Mouse (Mus musculus) neural tube, embryonic 14.5 days (tissue): ENCODE data around the gene Dqx1. TPM values are rescaled to one million over a fixed set of nuclear protein-coding genes. Genes with fewer than 3 reads are reported as not detected.

Experiments
- ATAC-seq: fragments of 200-750 bp; cut with Nextera tagmentation; 2 replicates; pipeline ENCODE4 v1.8.0; 2017; ENCODE audit warnings: low read depth, mild to moderate bottlenecking, moderate TSS enrichment, moderate library complexity
- H3K27ac ChIP-seq: fragments of 300-500 bp; sonication (generic); 2 replicates; pipeline ENCODE4 v1.5.1; 2014; ENCODE audit warnings: low read depth, mild to moderate bottlenecking, control low read depth, low read length, moderate library complexity, mixed read lengths
- H3K27me3 ChIP-seq: fragments of 300-500 bp; sonication (generic); 2 replicates; pipeline ENCODE4 v1.6.1; 2014; ENCODE audit warnings: low read length; ENCODE audit not compliant: control insufficient read depth, insufficient read depth
- H3K36me3 ChIP-seq: fragments of 300-500 bp; sonication (generic); 2 replicates; pipeline ENCODE4 v1.6.1; 2014; ENCODE audit warnings: low read length, mixed read lengths; ENCODE audit not compliant: control insufficient read depth, insufficient read depth
- H3K4me1 ChIP-seq: fragments of 300-500 bp; sonication (generic); 2 replicates; pipeline ENCODE4 v1.6.1; 2014; ENCODE audit warnings: low read length; ENCODE audit not compliant: control insufficient read depth, insufficient read depth
- H3K4me2 ChIP-seq: fragments of 300-500 bp; sonication (generic); 2 replicates; pipeline ENCODE4 v1.6.1; 2014; ENCODE audit warnings: mild to moderate bottlenecking, low read depth, low read length, control low read depth
- H3K4me3 ChIP-seq: fragments of 300-500 bp; sonication (generic); 2 replicates; pipeline ENCODE4 v1.5.1; 2014; ENCODE audit warnings: low read depth, low read length, control low read depth, mixed read lengths
- H3K9ac ChIP-seq: fragments of 300-500 bp; sonication (generic); replicated peaks from 2 replicates; pipeline ENCODE4 v1.6.1; 2014; ENCODE audit warnings: low read depth, mild to moderate bottlenecking, control low read depth, low read length, mixed read lengths
- H3K9me3 ChIP-seq: fragments of 300-500 bp; sonication (generic); 2 replicates; pipeline ENCODE4 v1.6.1; 2016; ENCODE audit warnings: low read length; ENCODE audit not compliant: control insufficient read depth
- WGBS: fragments of 180-500 bp; shearing (Covaris S2); extraction: QIAGEN DNeasy Blood & Tissue Kit; methylation state at CpG from one replicate; pipeline ENCODE4 v1.1.7; 2014; 5-methylcytosine and 5-hydroxymethylcytosine counted together
- polyA plus RNA-seq: library from polyadenylated mRNA; unstranded; fragments of >200 nt; fragmentation: Nextera tagmentation; extraction: Ambion mirVana; gene quantifications from 2 replicates; pipeline ENCODE4 v1.2.1, GENCODE M21; 2014

Dqx1 gene
- polyA plus RNA-seq = 0.24 and 0.54 TPM in 2 replicates

- Histone ChIP-seq H3K27ac (no peak within 1 kb of the TSS), H3K9me3 (no peaks in the 10 kb centered on the region), H3K4me2 (no peak within 1 kb of the TSS), H3K27me3 (0 out of 2 replicates have a peak, but pooled peaks cover 5% of the 10 kb centered on the region), H3K36me3 (peaks cover 12% of the 10 kb centered on the region), H3K4me3 (no peak within 1 kb of the TSS), H3K4me1 (peaks cover 20% of the 10 kb centered on the region), H3K9ac (no peak within 1 kb of the TSS)
- ATAC-seq = no peak
- 60% methylated on average over 3 of the region's 3 CpGs for WGBS
These were observed at the start of gene Dqx1 for GRCm38 (mm10) chr6:83057790-83058189. Gene Dqx1 (plus strand): TSS chr6:83057844.

DNA sequence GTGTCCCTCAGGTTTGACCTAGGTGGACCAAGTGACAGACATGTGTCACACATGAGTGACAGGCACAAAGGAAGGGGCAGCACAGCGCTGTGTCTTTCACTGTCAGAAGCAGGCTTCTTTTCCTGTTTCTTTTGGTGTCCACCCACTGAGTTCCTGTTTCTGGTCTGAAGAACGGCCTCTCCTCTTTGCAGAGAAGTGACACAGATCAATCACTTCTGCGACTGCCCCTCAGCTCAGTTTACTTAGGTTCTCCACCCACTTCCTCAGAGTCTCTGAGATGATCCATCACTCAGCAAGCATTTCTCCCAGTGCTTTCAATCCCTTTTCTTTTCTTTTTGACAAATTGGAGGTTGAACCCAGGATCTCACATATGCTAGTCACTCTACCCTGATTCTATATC, 49.0 kb upstream of the Dqx1 start:
- no peaks in the 10 kb centered on the region for H3K4me1 ChIP-seq
- no peak for ATAC-seq
- no peaks in the 10 kb centered on the region for H3K27me3 ChIP-seq
- no peaks in the 10 kb centered on the region for H3K9me3 ChIP-seq
- H3K9ac ChIP-seq = no peak overlapping the region
- no peak overlapping the region for H3K27ac ChIP-seq
- WGBS = 49% methylated on average over 3 of the region's 3 CpGs
- no peaks in the 10 kb centered on the region for H3K36me3 ChIP-seq
- H3K4me3 ChIP-seq = no peak overlapping the region
- no peak overlapping the region for H3K4me2 ChIP-seq

- ATAC-seq = no peak
- WGBS = 80% methylated on average over 7 of the region's 7 CpGs
- Histone ChIP-seq H3K27me3 (no peaks in the 10 kb centered on the region), H3K36me3 (no peaks in the 10 kb centered on the region), H3K4me2 (no peak overlapping the region), H3K9ac (no peak overlapping the region), H3K4me1 (no peaks in the 10 kb centered on the region), H3K27ac (no peak overlapping the region), H3K9me3 (no peaks in the 10 kb centered on the region), H3K4me3 (no peak overlapping the region)
These were observed 47.6 kb upstream of the Dqx1 start for GRCm38 (mm10) chr6:83010010-83010409.

DNA sequence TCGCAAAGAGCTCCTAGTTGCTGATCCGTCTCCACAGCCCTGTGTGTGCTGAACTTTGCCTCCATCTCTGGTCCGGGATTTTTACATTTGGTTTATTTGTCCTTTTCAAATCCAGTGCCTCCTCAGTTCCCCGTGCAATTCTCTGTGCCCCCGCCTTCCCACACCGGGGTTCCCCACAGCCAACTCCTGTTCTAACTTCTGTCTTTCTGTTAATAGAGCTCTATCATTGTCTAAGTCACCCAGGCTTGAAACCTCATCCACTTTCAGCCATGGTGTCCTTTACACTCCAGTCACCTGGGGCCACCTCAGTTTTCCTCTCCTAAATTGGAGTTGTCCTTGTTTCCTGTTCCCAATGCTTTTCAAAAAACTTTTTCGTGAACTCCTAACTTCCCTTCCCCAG, 46.4 kb upstream of the Dqx1 start:
- Histone ChIP-seq H3K4me1 (no peaks in the 10 kb centered on the region), H3K9ac (no peak overlapping the region), H3K4me2 (no peak overlapping the region), H3K4me3 (no peak overlapping the region), H3K9me3 (no peaks in the 10 kb centered on the region), H3K27ac (no peak overlapping the region), H3K27me3 (no peaks in the 10 kb centered on the region), H3K36me3 (no peaks in the 10 kb centered on the region)
- 85% methylated on average over 7 of the region's 7 CpGs for WGBS
- no peak for ATAC-seq

DNA sequence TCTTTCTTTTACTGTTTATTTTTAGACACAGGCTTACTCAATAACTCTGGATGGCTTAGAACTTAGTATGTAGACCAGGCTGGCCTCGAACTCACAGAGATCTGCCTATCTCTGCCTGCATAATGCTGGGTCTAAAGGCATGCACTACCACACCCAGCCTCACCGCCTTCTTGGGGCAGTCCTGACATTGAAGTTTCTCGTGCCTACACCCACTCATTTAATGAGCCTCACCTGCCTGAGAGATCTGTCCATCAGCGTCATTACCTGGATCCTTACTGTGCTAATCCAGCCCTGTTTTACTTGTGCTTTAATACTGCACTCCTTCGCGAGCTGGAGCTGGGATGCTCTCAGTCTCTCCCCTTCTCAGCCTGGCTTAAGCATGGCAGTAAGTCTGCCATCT, 45.9 kb upstream of the Dqx1 start:
- Histone ChIP-seq H3K27me3 (no peaks in the 10 kb centered on the region), H3K4me2 (no peak overlapping the region), H3K36me3 (no peaks in the 10 kb centered on the region), H3K4me3 (no peak overlapping the region), H3K27ac (no peak overlapping the region), H3K9me3 (no peaks in the 10 kb centered on the region), H3K9ac (no peak overlapping the region), H3K4me1 (no peaks in the 10 kb centered on the region)
- ATAC-seq = no peak
- 78% methylated on average over 6 of the region's 6 CpGs for WGBS

DNA sequence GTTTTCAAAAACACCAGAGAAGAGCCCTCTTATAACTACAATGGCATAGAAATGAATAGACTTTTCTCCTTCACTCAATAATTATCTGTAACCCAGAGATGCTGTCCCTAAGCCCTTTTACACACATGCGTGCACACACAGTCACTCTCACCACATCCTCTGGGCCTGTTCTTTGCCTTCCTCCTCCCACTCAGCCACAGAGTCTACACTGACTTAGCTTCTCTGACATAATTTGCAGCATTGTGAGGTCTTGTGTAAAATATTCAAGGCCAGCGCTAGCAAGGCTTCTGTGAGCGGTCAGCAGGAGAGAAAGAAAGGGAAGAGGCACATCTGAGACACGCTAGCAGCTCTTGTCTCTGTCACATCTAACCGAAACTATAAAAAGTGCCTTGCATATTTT, 44.2 kb upstream of the Dqx1 start:
- no peaks in the 10 kb centered on the region for H3K27me3 ChIP-seq
- H3K36me3 ChIP-seq = no peaks in the 10 kb centered on the region
- H3K4me1 ChIP-seq = no peaks in the 10 kb centered on the region
- WGBS = 80% methylated on average over 5 of the region's 5 CpGs
- ATAC-seq = no peak
- H3K9me3 ChIP-seq = no peaks in the 10 kb centered on the region
- no peak overlapping the region for H3K27ac ChIP-seq
- H3K4me3 ChIP-seq = no peak overlapping the region
- H3K9ac ChIP-seq = no peak overlapping the region
- no peak overlapping the region for H3K4me2 ChIP-seq

- H3K27ac ChIP-seq = no peak overlapping the region
- H3K36me3 ChIP-seq = no peaks in the 10 kb centered on the region
- no peaks in the 10 kb centered on the region for H3K9me3 ChIP-seq
- no peak for ATAC-seq
- no peak overlapping the region for H3K9ac ChIP-seq
- 79% methylated on average over 12 of the region's 12 CpGs for WGBS
- H3K4me3 ChIP-seq = no peak overlapping the region
- H3K4me1 ChIP-seq = no peaks in the 10 kb centered on the region
- no peaks in the 10 kb centered on the region for H3K27me3 ChIP-seq
- H3K4me2 ChIP-seq = no peak overlapping the region
These were observed 42.9 kb upstream of the Dqx1 start for GRCm38 (mm10) chr6:83014482-83015466.

DNA sequence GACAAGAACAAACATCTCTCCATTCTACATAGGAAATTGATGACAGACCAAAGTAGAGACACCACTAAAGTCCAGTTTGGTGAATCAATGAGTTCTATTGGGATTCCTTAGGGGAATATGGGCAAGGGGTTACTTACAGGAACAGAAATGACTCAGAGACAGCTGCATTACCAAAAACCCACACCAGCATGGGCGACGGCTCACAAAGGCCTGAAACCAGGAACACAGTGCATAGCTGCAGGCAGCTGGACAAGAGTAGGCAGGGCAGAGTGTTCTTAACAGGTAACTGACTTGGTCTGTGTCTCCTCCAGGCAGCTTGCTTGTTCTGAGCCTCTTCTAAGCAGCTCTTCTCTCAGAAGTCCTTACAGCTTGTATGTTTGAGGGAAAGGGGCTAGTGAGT, 41.9 kb upstream of the Dqx1 start:
- H3K4me2 ChIP-seq = no peak overlapping the region
- no peaks in the 10 kb centered on the region for H3K9me3 ChIP-seq
- WGBS = 93% methylated on average over 2 of the region's 2 CpGs
- no peak overlapping the region for H3K4me3 ChIP-seq
- H3K9ac ChIP-seq = no peak overlapping the region
- no peaks in the 10 kb centered on the region for H3K4me1 ChIP-seq
- H3K27me3 ChIP-seq = no peaks in the 10 kb centered on the region
- H3K27ac ChIP-seq = no peak overlapping the region
- ATAC-seq = no peak
- H3K36me3 ChIP-seq = no peaks in the 10 kb centered on the region

- Histone ChIP-seq H3K4me1 (no peaks in the 10 kb centered on the region), H3K4me2 (no peak overlapping the region), H3K27ac (no peak overlapping the region), H3K9me3 (no peaks in the 10 kb centered on the region), H3K27me3 (no peaks in the 10 kb centered on the region), H3K4me3 (no peak overlapping the region), H3K9ac (no peak overlapping the region), H3K36me3 (no peaks in the 10 kb centered on the region)
- 76% methylated on average over 3 of the region's 3 CpGs for WGBS
- no peak for ATAC-seq
These were observed 40.5 kb upstream of the Dqx1 start for GRCm38 (mm10) chr6:83017190-83017589.
